Mouse (Mus musculus) CH12.LX (cell line): ENCODE data around the gene Pip5k1b. TPM values are rescaled to one million over a fixed set of nuclear protein-coding genes. Genes with fewer than 3 reads are reported as not detected.

ENCODE experiments used
- DNase-seq: peaks from one replicate; pipeline ENCODE4 v3.0.0-alpha.2; 2013; ENCODE audit errors: extremely low read depth
- H3K27ac ChIP-seq: 2 replicates; pipeline ENCODE4 v1.5.1; 2012; ENCODE audit warnings: low read depth, mild to moderate bottlenecking, control low read depth, moderate library complexity; ENCODE audit not compliant: insufficient read depth
- H3K27me3 ChIP-seq: replicated peaks from 2 replicates; pipeline ENCODE3; 2012; ENCODE audit warnings: inconsistent platforms
- H3K36me3 ChIP-seq, 2 experiments: replicated peaks in 1 of 2; 2 replicates each; pipeline versions ENCODE3 to v1.6.1; 2012; ENCODE audit warnings: inconsistent platforms in 1 of 2, low read length in 1 of 2, mild to moderate bottlenecking in 1 of 2, mixed read lengths in 1 of 2, moderate library complexity in 1 of 2; ENCODE audit not compliant: control insufficient read depth in 1 of 2, insufficient read depth in 1 of 2
- H3K4me1 ChIP-seq, 2 experiments: 2 replicates each; pipeline ENCODE4 v1.6.1; 2012; ENCODE audit warnings: inconsistent platforms in 1 of 2, moderate library complexity in 1 of 2; ENCODE audit not compliant: insufficient read depth in 2 of 2, control insufficient read depth in 1 of 2
- H3K4me2 ChIP-seq: 2 replicates; pipeline ENCODE4 v1.6.1; 2012; ENCODE audit warnings: low read depth, mild to moderate bottlenecking, control low read depth; ENCODE audit not compliant: poor library complexity, insufficient read depth, severe bottlenecking
- H3K4me3 ChIP-seq, 3 experiments: fragments of 150-350 bp in 1 of 3; sonication (generic) in 1 of 3; replicated peaks in 1 of 3; 2 replicates each; pipeline versions ENCODE3 to v1.5.1; 2011 to 2012; ENCODE audit warnings: low read depth in 2 of 3, low read length in 2 of 3, mild to moderate bottlenecking in 2 of 3, moderate library complexity in 2 of 3, control low read depth in 1 of 3, improper control_type of control experiment in 1 of 3, inconsistent platforms in 1 of 3, mixed read lengths in 1 of 3; ENCODE audit not compliant: poor library complexity in 1 of 3
- H3K79me2 ChIP-seq: replicated peaks from 2 replicates; pipeline ENCODE4 v1.6.1; 2012; ENCODE audit warnings: mild to moderate bottlenecking, moderate library complexity; ENCODE audit not compliant: control insufficient read depth, poor library complexity, insufficient read depth, severe bottlenecking; ENCODE audit errors: extremely low read depth
- H3K9ac ChIP-seq: 2 replicates; pipeline ENCODE4 v1.6.1; 2012; ENCODE audit warnings: low read depth, mild to moderate bottlenecking, control low read depth, moderate library complexity; ENCODE audit not compliant: insufficient read depth
- H3K9me3 ChIP-seq: replicated peaks from 2 replicates; pipeline ENCODE3; 2012; ENCODE audit warnings: low read length, inconsistent platforms, mixed read lengths
- CHD1 ChIP-seq: IDR thresholded peaks from 2 replicates; pipeline ENCODE4 v1.6.1; 2012; ENCODE audit warnings: low read depth, low read length, improper control_type of control experiment, inconsistent platforms
- CTCF ChIP-seq, 2 experiments: IDR thresholded peaks in 1 of 2; conservative IDR thresholded peaks in 1 of 2; 2 replicates each; pipeline ENCODE4 v1.5.1; 2011 to 2012; ENCODE audit warnings: low read depth in 2 of 2, low read length in 2 of 2, improper control_type of control experiment in 1 of 2, inconsistent platforms in 1 of 2, mild to moderate bottlenecking in 1 of 2, moderate library complexity in 1 of 2
- E2F4 ChIP-seq: IDR thresholded peaks from 2 replicates; pipeline ENCODE4 v1.6.1; 2011; ENCODE audit warnings: low read depth, low read length, improper control_type of control experiment; ENCODE audit not compliant: insufficient replicate concordance
- ELF1 ChIP-seq: IDR thresholded peaks from 2 replicates; pipeline ENCODE4 v1.6.1; 2014; ENCODE audit warnings: low read depth, mild to moderate bottlenecking, inconsistent platforms, low read length, improper control_type of control experiment
- ETS1 ChIP-seq: conservative IDR thresholded peaks from 2 replicates; pipeline ENCODE4 v1.6.1; 2012; ENCODE audit warnings: low read depth, mild to moderate bottlenecking, inconsistent platforms, low read length, improper control_type of control experiment, moderate library complexity
- HCFC1 ChIP-seq: IDR thresholded peaks from 2 replicates; pipeline ENCODE4 v1.6.1; 2012; ENCODE audit warnings: low read depth, mild to moderate bottlenecking, inconsistent platforms, low read length, improper control_type of control experiment
- IRF4 ChIP-seq: IDR thresholded peaks from 2 replicates; pipeline ENCODE4 v1.6.1; 2014; ENCODE audit warnings: low read depth, mild to moderate bottlenecking, inconsistent platforms, low read length, improper control_type of control experiment
- JUN ChIP-seq: IDR thresholded peaks from 2 replicates; pipeline ENCODE4 v1.6.1; 2011; ENCODE audit warnings: low read depth, mild to moderate bottlenecking, low read length, improper control_type of control experiment, moderate library complexity; ENCODE audit not compliant: insufficient read depth
- MAZ ChIP-seq: IDR thresholded peaks from 2 replicates; pipeline ENCODE4 v1.6.1; 2012; ENCODE audit warnings: low read depth, mild to moderate bottlenecking, inconsistent platforms, low read length, improper control_type of control experiment, moderate library complexity
- MXI1 ChIP-seq: IDR thresholded peaks from 2 replicates; pipeline ENCODE4 v1.6.1; 2011; ENCODE audit warnings: mild to moderate bottlenecking, low read depth, low read length, improper control_type of control experiment
- MYC ChIP-seq: IDR thresholded peaks from 2 replicates; pipeline ENCODE4 v1.6.1; 2011; ENCODE audit warnings: low read depth, mild to moderate bottlenecking, improper control_type of control experiment, low read length
- NELFE ChIP-seq: IDR thresholded peaks from 2 replicates; pipeline ENCODE4 v1.6.1; 2011; ENCODE audit warnings: low read depth, low read length, improper control_type of control experiment
- NRF1 ChIP-seq: IDR thresholded peaks from 2 replicates; pipeline ENCODE4 v1.6.1; 2014; ENCODE audit warnings: low read depth, mild to moderate bottlenecking, inconsistent platforms, low read length, improper control_type of control experiment, moderate library complexity
- POLR2A ChIP-seq: IDR thresholded peaks from 2 replicates; pipeline ENCODE4 v1.6.1; 2011; ENCODE audit warnings: low read depth, mild to moderate bottlenecking, improper control_type of control experiment, low read length
- POLR2AphosphoS2 ChIP-seq: IDR thresholded peaks from 2 replicates; pipeline ENCODE4 v1.6.1; 2011; ENCODE audit warnings: low read depth, low read length, improper control_type of control experiment
- RAD21 ChIP-seq: IDR thresholded peaks from 2 replicates; pipeline ENCODE4 v1.6.1; 2011; ENCODE audit warnings: low read depth, mild to moderate bottlenecking, low read length, improper control_type of control experiment, moderate library complexity
- UBTF ChIP-seq: IDR thresholded peaks from 2 replicates; pipeline ENCODE4 v1.6.1; 2012; ENCODE audit warnings: low read depth, mild to moderate bottlenecking, inconsistent platforms, low read length, improper control_type of control experiment, moderate library complexity
- ZNF384 ChIP-seq: IDR thresholded peaks from 2 replicates; pipeline ENCODE4 v1.6.1; 2012; ENCODE audit warnings: low read depth, low read length, improper control_type of control experiment, inconsistent platforms
- dilution Hi-C: fragments of 300-500 bp; cut with MboI; formaldehyde crosslinking; loops from 2 replicates; pipeline ENCODE4 v1.14.3; 2020; ENCODE audit warnings: low sequenced_read_pairs; ENCODE audit not compliant: extremely low pct_unique_long_range_greater_than_20kb, extremely low pct_ligation_motif_present
- in situ Hi-C: fragments of 300-500 bp; cut with MboI; formaldehyde crosslinking; loops from 3 replicates; pipeline ENCODE4 v1.14.3; 2019; ENCODE audit warnings: low sequenced_read_pairs, low pct_ligation_motif_present, low pct_unique_long_range_greater_than_20kb, mixed read lengths
- polyA plus RNA-seq: library from polyadenylated mRNA; unstranded; fragments of >175 nt; gene quantifications from 2 replicates; pipeline ENCODE4 v1.2.1, GENCODE M21; 2012; ENCODE audit warnings: low read depth; ENCODE audit not compliant: insufficient read length
- total RNA-seq, 2 experiments: library from RNA; depleted of rRNA; stranded (reverse); fragments of 300-350 nt in 1 of 2; fragments of >200 nt in 1 of 2; gene quantifications; 2 replicates each; pipeline ENCODE4 v1.2.3; 2012 to 2014

Gene Pip5k1b
- total and polyA plus RNA-seq, 3 experiments, result 1.7 to 2.9 (median 2.0) TPM

DNA sequence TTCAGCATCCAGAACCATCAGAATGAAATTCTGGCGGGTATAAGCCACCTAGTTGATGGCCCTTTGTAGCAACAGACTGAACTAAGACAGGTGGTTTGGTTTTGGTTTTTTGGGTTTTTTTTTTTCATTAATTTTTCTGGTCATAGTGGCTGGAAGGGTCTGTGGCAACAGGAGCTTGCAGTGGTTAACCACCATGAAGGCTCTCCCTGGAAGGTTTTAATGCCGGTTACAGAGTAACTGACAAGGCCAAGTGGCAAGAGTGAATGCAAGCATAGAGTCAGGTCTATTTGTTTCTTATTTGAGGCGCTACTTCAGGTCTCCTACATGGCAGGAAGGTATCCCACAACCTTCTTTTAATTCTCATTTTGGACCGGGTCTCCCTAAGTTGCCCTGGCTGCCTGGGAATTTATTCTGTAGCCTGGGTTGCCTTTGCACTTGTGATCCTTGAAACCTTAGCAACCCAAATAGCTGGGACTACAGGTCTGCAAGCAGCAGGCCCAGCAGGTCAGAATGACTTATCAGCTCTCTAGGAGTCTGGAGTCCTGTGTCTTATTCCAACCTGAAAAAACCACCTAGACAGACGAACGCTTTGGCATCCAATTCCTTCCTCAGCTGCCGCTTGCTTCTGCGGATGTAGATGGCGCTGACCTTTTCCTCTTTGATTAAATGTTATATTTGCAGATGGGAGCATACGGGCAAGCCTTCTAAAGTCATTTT, 14.6 kb downstream of the Pip5k1b start:
- no peak overlapping the region for H3K9ac ChIP-seq
- in situ Hi-C loops, result no loop called here
- dilution Hi-C loops, result no loop called here
- no peaks in the 10 kb centered on the region for H3K27me3 ChIP-seq
- no peak overlapping the region for H3K4me3 ChIP-seq
- TF ChIP-seq MYC, result no peak
- no peak for TF ChIP-seq NELFE
- no peak for DNase-seq
- no peak overlapping the region for H3K4me2 ChIP-seq
- no peak overlapping the region for H3K27ac ChIP-seq
- no peaks in the 10 kb centered on the region for H3K36me3 ChIP-seq
- no peaks in the 10 kb centered on the region for H3K79me2 ChIP-seq
- H3K9me3 ChIP-seq, result no peaks in the 10 kb centered on the region
- no peaks in the 10 kb centered on the region for H3K4me1 ChIP-seq

DNA sequence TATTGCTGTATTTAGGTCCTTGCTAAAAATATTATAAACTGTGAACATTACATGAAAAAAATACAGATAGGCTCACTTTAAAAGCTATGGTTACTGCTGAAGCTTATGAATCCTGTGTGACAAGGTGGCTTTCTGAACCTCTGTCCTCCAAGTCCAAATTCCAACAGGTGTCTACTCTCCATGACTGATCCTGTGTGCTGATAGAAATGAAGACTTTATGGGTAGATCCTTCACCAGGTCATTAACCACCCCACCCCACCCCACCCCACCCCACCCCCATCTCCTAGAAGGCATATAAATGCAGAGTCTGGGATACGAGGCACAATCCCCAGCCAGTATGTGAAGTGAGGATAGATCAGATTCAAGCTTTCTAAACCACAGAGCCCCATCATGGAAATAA, 16.6 kb downstream of the Pip5k1b start:
- Histone ChIP-seq H3K9me3 (no peaks in the 10 kb centered on the region), H3K79me2 (no peaks in the 10 kb centered on the region), H3K27ac (no peak overlapping the region), H3K27me3 (no peaks in the 10 kb centered on the region), H3K4me1 (no peaks in the 10 kb centered on the region), H3K4me3 (no peak overlapping the region), H3K36me3 (no peaks in the 10 kb centered on the region), H3K9ac (no peak overlapping the region), H3K4me2 (no peak overlapping the region)
- TF ChIP-seq CHD1 (no peak), POLR2AphosphoS2 (no peak), ETS1 (no peak), E2F4 (no peak), MAZ (no peak), ZNF384 (no peak), IRF4 (no peak), CTCF (conservative IDR thresholded peaks at IDR 0.05 in 1 of 2, IDR thresholded peaks at IDR 0.05 in 1 of 2; ENCODE audit: low read depth in 2 of 2, low read length in 2 of 2) (no peak), ELF1 (no peak), RAD21 (no peak), UBTF (no peak), MXI1 (no peak), HCFC1 (no peak), NRF1 (no peak), POLR2A (no peak), JUN (no peak)
- in situ Hi-C loops, result no loop called here
- dilution Hi-C loops, result no loop called here
- DNase-seq, result no peak
